Mouse (Mus musculus) spleen, adult 2 months (tissue): ENCODE data around the gene Hdhd5. TPM values are rescaled to one million over a fixed set of nuclear protein-coding genes. Genes with fewer than 3 reads are reported as not detected.

Experiments used
- DNase-seq, 2 experiments: peaks; one replicate each; pipeline versions ENCODE4 v3.0.0 to v3.0.0-alpha.2; 2012 to 2021; ENCODE audit warnings: low spot score in 2 of 2, low read depth in 1 of 2
- H3K27ac ChIP-seq: fragments of 200-500 bp; 2 replicates; pipeline ENCODE4 v1.5.1; 2012; ENCODE audit warnings: low read length, inconsistent platforms; ENCODE audit not compliant: insufficient read depth
- H3K27me3 ChIP-seq: fragments of 200-500 bp; 2 replicates; pipeline ENCODE4 v1.6.1; 2012; ENCODE audit warnings: mild to moderate bottlenecking, moderate library complexity, low read length, inconsistent platforms; ENCODE audit not compliant: control insufficient read depth, insufficient read depth
- H3K36me3 ChIP-seq: fragments of 200-500 bp; 2 replicates; pipeline ENCODE4 v1.6.1; 2012; ENCODE audit warnings: mild to moderate bottlenecking, low read length, inconsistent platforms; ENCODE audit not compliant: control insufficient read depth, insufficient read depth
- H3K4me1 ChIP-seq: fragments of 200-500 bp; 2 replicates; pipeline ENCODE4 v1.6.1; 2011; ENCODE audit warnings: inconsistent platforms; ENCODE audit not compliant: control insufficient read depth, insufficient read depth, insufficient read length
- H3K4me3 ChIP-seq: fragments of 200-500 bp; 2 replicates; pipeline ENCODE4 v1.5.1; 2011; ENCODE audit warnings: mild to moderate bottlenecking, inconsistent platforms; ENCODE audit not compliant: insufficient read depth, insufficient read length; ENCODE audit errors: extremely low read depth
- CTCF ChIP-seq: fragments of 200-500 bp; IDR thresholded peaks from 2 replicates; pipeline ENCODE4 v1.5.1; 2011; ENCODE audit warnings: mild to moderate bottlenecking, inconsistent platforms; ENCODE audit not compliant: insufficient read depth, insufficient read length, insufficient replicate concordance; ENCODE audit errors: extremely low read depth
- POLR2A ChIP-seq: fragments of 200-500 bp; IDR thresholded peaks from 2 replicates; pipeline ENCODE4 v1.6.1; 2011; ENCODE audit warnings: low read depth, low read length, inconsistent platforms
- WGBS: fragments of 180-500 bp; shearing (Covaris S2); methylation state at CpG from one replicate; pipeline ENCODE4 v1.1.7; 2018; 5-methylcytosine and 5-hydroxymethylcytosine counted together
- polyA plus RNA-seq: library from polyadenylated mRNA; depleted of rRNA; stranded (reverse); fragments of >200 nt; gene quantifications from 2 replicates; pipeline ENCODE4 v1.2.3, GENCODE M21; 2012

The Hdhd5 gene
- polyA plus RNA-seq, 1 experiment: 25.2 TPM

DNA sequence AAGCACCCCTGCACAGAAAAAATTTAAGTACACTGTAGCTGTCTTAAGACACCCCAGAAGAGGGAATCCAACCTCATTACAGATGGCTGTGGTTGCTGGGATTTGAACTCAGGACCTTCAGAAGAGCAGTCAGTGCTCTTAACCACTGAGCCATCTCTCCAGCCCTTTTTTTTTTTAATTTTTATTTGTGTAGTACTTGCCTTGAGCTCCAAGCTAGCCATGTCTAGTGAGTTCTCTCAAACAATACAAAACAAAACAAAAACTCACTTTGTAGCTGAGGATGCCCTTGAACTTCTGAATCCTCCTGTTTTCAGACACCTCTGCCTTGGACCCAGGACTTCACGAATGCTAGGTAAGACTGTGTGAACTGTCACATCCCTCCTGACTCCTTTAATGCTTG, 37.1 kb upstream of the Hdhd5 start:
- H3K27ac ChIP-seq: peak overlapping the region; percentile 83; the same call in 1 of the 2 replicates
- H3K4me3 ChIP-seq: no peak overlapping the region
- peaks cover 14% of the 10 kb centered on the region; the same call in 1 of the 2 replicates for H3K4me1 ChIP-seq
- no peak for DNase-seq
- H3K36me3 ChIP-seq: no peaks in the 10 kb centered on the region
- H3K27me3 ChIP-seq: no peaks in the 10 kb centered on the region
- no peak for TF ChIP-seq CTCF
- no peak for TF ChIP-seq POLR2A
- whole genome bisulfite sequencing: 79% methylated on average over 1 of the region's 1 CpGs

DNA sequence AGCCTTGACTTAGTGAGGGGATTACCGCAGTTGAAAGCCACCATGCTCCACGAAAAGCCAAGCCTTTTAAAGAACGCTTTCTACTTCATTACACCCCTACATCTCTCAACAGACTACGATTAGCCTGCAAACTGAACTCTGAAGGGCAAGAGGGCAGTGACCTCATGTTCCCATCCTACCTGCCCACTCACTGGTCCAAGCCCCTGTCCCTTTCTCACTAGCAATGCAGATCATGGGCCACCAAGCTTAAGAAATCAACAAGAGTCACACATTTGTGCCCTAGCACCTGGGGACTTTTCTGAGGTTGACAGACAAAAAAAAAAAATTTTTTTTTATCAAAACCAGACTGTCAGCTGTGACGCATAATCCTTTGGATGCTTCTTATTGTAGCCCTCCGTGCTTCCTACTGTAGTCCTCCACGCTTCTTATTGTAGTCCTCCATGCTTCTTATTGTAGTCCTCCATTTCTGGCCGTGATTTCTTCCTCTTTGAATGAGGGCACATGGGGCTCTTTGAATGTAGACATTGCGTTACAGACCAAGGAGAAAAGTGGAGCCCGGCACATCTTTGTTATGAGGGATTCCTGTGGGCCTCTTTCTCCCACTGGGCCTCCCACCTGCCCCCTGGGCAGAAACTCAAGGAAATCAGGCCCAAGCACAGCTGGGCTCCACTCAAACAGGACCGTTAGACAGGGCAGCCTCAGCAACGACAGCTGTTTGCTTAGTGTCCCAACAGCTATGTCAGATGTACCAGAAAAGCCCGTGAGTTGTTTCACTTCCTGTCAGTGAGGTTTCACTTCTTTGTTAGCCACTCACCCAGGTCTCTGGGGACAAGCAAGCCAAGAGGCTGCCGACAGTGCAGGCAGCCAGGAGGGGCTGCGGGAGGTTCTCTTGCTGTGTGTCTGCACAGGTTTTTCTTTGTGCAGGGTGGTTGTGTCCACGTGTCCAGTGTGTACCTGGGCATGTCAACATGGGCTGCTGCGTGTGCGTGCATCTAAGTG, 36.1 kb upstream of the Hdhd5 start:
- peak; percentile 24; the same call in 1 of the 2 replicates for TF ChIP-seq POLR2A
- no peak for TF ChIP-seq CTCF
- peak overlapping the region; percentile 23; the same call in 1 of the 2 replicates for H3K4me3 ChIP-seq
- peaks cover 14% of the 10 kb centered on the region; the same call in 1 of the 2 replicates for H3K4me1 ChIP-seq
- H3K27ac ChIP-seq: peak overlapping the region; percentile 98
- DNase-seq: peak; percentile 84 to 94
- H3K36me3 ChIP-seq: no peaks in the 10 kb centered on the region
- H3K27me3 ChIP-seq: no peaks in the 10 kb centered on the region
- WGBS: 21% methylated on average over 18 of the region's 18 CpGs

DNA sequence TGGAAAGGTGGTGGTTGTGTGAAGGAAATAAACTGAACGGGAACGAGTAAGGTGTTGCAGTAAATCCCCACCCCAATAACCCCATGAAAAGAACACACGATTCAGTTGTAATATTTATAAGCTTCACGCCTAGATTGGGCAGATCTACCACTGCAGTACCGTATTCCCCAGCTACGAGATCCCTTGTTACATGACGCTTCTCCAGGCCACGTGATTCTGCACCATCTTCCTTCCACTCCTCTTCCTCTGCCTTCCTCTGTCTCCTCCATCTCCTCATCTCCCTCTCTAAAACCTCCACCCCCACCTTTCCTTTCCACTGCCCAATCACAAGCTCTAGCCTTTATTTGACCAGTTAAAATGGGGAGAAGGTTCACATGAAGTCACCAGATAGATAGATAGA, 25.5 kb upstream of the Hdhd5 start:
- H3K4me1 ChIP-seq: no peaks in the 10 kb centered on the region
- DNase-seq: no peak
- 90% methylated on average over 8 of the region's 8 CpGs for WGBS
- no peak overlapping the region for H3K27ac ChIP-seq
- no peaks in the 10 kb centered on the region for H3K36me3 ChIP-seq
- no peak overlapping the region for H3K4me3 ChIP-seq
- no peaks in the 10 kb centered on the region for H3K27me3 ChIP-seq
- TF ChIP-seq POLR2A (no peak), CTCF (no peak)

DNA sequence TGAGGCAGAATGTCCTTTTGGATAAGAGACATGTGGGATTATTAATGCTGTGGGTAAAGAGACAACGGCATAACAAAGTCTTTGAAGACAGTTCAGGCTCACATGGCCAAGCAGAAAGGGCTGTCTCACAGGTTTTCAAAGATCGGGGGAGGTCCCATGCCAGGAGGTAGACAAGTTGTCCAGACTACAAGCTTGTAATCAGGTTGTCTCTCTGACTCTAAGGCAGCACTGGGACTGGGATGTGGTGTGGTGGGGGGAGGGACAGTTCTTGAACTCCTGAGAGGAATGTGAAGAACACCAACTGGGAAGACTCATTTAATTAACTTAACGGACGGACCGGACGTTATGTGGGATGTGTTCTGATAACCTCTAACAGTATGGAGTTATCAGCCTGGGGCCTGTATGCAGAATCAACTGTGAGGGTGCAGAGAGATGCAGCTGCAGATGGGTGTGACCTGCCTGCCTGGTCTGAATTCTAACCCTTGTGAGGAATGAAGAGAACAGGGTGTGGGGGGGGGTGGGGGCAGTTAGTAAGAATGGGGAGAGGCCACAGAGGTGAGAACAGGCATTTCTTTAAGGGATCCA, 25.0 kb upstream of the Hdhd5 start:
- no peak for DNase-seq
- Histone ChIP-seq H3K27ac (no peak overlapping the region), H3K36me3 (no peaks in the 10 kb centered on the region), H3K27me3 (no peaks in the 10 kb centered on the region), H3K4me3 (no peak overlapping the region), H3K4me1 (no peaks in the 10 kb centered on the region)
- TF ChIP-seq CTCF: no peak
- TF ChIP-seq POLR2A: no peak
- 75% methylated on average over 6 of the region's 6 CpGs for WGBS

DNA sequence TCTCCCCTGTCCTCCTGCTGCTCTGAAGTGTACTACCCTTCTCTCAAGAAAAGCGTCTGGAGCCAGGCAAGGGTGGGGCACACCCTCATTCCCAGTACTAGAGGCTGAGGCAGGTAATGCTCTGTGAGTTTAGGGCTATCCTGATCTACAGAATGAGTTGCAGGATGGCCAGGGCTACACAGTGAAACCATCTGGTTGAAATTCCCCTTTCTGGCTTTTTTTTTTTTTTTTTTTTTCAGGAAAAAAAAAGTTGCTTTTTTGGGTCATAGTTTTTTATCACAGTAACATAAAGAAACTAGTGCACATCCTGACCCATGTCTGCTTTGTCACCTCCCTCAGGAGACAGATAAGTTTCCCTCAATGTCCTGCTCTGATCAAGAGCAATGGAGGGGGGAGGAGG, 24.0 kb upstream of the Hdhd5 start:
- 73% methylated on average over 1 of the region's 1 CpGs for WGBS
- Histone ChIP-seq H3K4me3 (no peak overlapping the region), H3K36me3 (no peaks in the 10 kb centered on the region), H3K4me1 (no peaks in the 10 kb centered on the region; the same call in 1 of the 2 replicates), H3K27me3 (no peaks in the 10 kb centered on the region), H3K27ac (no peak overlapping the region)
- no peak for TF ChIP-seq POLR2A
- no peak for TF ChIP-seq CTCF
- DNase-seq: no peak

DNA sequence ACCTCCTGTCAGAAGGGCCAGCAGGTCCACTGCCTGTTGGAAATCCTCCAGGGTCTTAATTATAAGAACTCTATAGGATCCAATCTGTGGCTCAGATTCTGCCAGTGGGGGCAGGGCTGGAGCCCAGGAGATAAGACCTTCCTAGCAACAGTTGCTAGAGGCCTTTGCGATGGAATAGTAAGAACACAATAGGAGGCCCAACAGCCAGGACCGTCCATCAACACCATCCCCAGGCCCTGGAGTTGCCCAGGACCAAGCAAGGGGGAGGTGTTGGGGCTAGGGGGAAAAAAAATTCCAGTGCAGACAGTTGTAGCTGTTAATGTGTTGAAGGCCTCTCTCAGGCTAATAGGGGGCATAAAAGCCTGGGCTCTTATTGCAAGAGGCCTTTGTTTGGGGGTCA, 19.1 kb upstream of the Hdhd5 start:
- 77% methylated on average over 2 of the region's 2 CpGs for WGBS
- TF ChIP-seq POLR2A (no peak), CTCF (no peak)
- H3K36me3 ChIP-seq: no peaks in the 10 kb centered on the region
- H3K27me3 ChIP-seq: no peaks in the 10 kb centered on the region
- H3K27ac ChIP-seq: no peak overlapping the region
- DNase-seq: no peak
- no peak overlapping the region for H3K4me3 ChIP-seq
- H3K4me1 ChIP-seq: no peaks in the 10 kb centered on the region; the same call in 1 of the 2 replicates
